Mouse (Mus musculus): Measurements from ENCODE around the gene Ggcx. TPM values are rescaled to one million over a fixed set of nuclear protein-coding genes. Genes with fewer than 3 reads are reported as not detected.

Gene Ggcx
- polyA plus RNA-seq, 1 experiment from 2014 or later: 15.8 TPM

- peaks cover 4% of the 10 kb centered on the region for H3K4me1 ChIP-seq (ENCODE audit: control insufficient read depth, insufficient read depth, low read depth, low read length)
- ATAC-seq: peak; percentile 24; the same call in 1 of the 2 replicates
- 0 out of 2 replicates have a peak overlapping the region, but pooled peaks have one; percentile 5 for H3K27ac ChIP-seq (ENCODE audit: low read depth, low read length)
- no peak overlapping the region for H3K4me2 ChIP-seq (ENCODE audit: low read length)
- 39% methylated on average over 5 of the region's 5 CpGs for WGBS
- H3K4me3 ChIP-seq (ENCODE audit: low read length): no peak overlapping the region
- H3K36me3 ChIP-seq (ENCODE audit: control insufficient read depth, insufficient read depth, low read length): peaks cover 43% of the 10 kb centered on the region
- H3K9ac ChIP-seq (ENCODE audit: low read depth, low read length): no peak overlapping the region
- H3K27me3 ChIP-seq (replicated peaks; ENCODE audit: control insufficient read depth, insufficient read depth, low read length): no peaks in the 10 kb centered on the region
- no peaks in the 10 kb centered on the region for H3K9me3 ChIP-seq (ENCODE audit: control insufficient read depth, low read length)
Measured at GRCm38 (mm10) chr6:72430989-72431921, 17.1 kb downstream of the Ggcx start.

DNA sequence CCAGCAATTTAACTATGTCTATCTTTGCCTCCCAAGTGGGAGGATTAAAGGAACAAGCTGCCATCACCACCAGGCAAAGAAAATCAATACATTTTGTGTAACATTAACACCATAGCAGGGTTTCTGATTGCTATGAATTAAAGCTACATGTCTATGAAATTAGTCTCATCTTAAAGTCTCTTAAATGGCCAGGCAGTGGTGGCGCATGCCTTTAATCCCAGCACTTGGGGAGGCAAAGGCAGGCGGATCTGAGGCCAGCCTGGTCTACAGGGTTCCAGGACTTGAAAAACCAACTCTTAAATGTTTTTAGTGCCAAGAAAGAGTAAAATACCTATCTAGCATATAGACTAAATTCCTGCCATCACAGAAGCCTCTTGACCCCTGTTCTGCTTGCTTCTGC lies 18.0 kb downstream of the Ggcx start:
- H3K4me1 ChIP-seq (ENCODE audit: control insufficient read depth, insufficient read depth, low read depth, low read length): peaks cover 12% of the 10 kb centered on the region
- 88% methylated on average over 2 of the region's 2 CpGs for WGBS
- H3K27me3 ChIP-seq (replicated peaks; ENCODE audit: control insufficient read depth, insufficient read depth, low read length): no peaks in the 10 kb centered on the region
- ATAC-seq: no peak
- H3K9ac ChIP-seq (ENCODE audit: low read depth, low read length): no peak overlapping the region
- no peak overlapping the region for H3K4me3 ChIP-seq (ENCODE audit: low read length)
- H3K9me3 ChIP-seq (ENCODE audit: control insufficient read depth, low read length): no peaks in the 10 kb centered on the region
- no peak overlapping the region for H3K4me2 ChIP-seq (ENCODE audit: low read length)
- no peak overlapping the region for H3K27ac ChIP-seq (ENCODE audit: low read depth, low read length)
- H3K36me3 ChIP-seq (ENCODE audit: control insufficient read depth, insufficient read depth, low read length): peaks cover 46% of the 10 kb centered on the region

DNA sequence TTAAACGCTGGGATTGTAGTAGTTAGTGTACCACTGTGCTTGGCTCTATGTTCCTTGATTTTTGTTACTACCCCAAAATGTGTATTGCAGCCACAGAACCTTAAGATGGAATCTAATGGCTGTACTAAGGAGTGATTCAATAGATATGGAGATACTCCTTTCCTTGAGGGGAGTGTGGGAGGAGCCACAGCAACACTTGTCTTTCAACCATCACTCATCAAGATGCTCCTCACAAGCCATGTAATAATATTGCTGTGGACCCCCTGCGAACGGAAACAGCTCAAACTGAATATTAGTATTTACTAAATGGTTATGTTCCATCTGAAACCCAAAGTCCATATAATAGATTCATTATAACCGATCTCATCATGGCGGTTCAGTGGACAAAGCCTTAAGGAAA lies 24.1 kb downstream of the Ggcx start:
- H3K4me3 ChIP-seq (ENCODE audit: low read length): peak overlapping the region; percentile 98
- peak overlapping the region; percentile 39; the same call in 1 of the 2 replicates for H3K27ac ChIP-seq (ENCODE audit: low read depth, low read length)
- H3K9me3 ChIP-seq (ENCODE audit: control insufficient read depth, low read length): no peaks in the 10 kb centered on the region
- ATAC-seq: no peak
- peaks cover 30% of the 10 kb centered on the region for H3K4me1 ChIP-seq (ENCODE audit: control insufficient read depth, insufficient read depth, low read depth, low read length)
- peak overlapping the region; percentile 72 for H3K4me2 ChIP-seq (ENCODE audit: low read length)
- H3K27me3 ChIP-seq (replicated peaks; ENCODE audit: control insufficient read depth, insufficient read depth, low read length): no peaks in the 10 kb centered on the region
- 1% methylated on average over 5 of the region's 5 CpGs for WGBS
- H3K36me3 ChIP-seq (ENCODE audit: control insufficient read depth, insufficient read depth, low read length): peaks cover 26% of the 10 kb centered on the region
- H3K9ac ChIP-seq (ENCODE audit: low read depth, low read length): peak overlapping the region; percentile 100

DNA sequence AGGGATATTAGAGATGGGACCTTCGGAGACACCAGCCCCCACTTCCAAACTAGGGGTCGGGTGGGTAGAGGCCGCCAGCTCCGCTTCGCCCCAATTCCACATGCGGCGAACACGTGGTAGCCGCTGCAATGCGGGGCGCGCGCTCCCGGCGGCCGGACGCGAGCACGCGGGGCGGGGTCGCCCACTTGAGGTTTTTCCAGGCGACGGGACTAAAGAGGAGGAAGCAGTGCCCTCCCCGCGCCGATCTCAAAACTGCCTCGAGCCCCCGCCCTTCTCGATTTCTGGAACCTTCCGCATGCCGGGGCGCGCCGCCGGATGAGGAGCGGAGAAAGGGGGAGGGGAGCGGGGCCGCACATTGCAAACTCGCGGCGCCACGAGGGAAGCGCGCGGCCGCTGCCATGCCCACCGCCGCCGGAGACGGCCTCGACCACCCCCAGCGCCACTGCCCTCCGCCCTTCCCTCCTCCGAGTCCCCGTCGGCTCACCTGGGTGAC lies 24.8 kb downstream of the Ggcx start:
- H3K9ac ChIP-seq (ENCODE audit: low read depth, low read length): peak overlapping the region; percentile 100
- peak overlapping the region; percentile 98 for H3K4me3 ChIP-seq (ENCODE audit: low read length)
- H3K27ac ChIP-seq (ENCODE audit: low read depth, low read length): peak overlapping the region; percentile 100
- no peaks in the 10 kb centered on the region for H3K27me3 ChIP-seq (replicated peaks; ENCODE audit: control insufficient read depth, insufficient read depth, low read length)
- WGBS: 0% methylated on average over 34 of the region's 57 CpGs
- H3K36me3 ChIP-seq (ENCODE audit: control insufficient read depth, insufficient read depth, low read length): peaks cover 26% of the 10 kb centered on the region
- H3K9me3 ChIP-seq (ENCODE audit: control insufficient read depth, low read length): no peaks in the 10 kb centered on the region
- peaks cover 30% of the 10 kb centered on the region for H3K4me1 ChIP-seq (ENCODE audit: control insufficient read depth, insufficient read depth, low read depth, low read length)
- peak overlapping the region; percentile 72 for H3K4me2 ChIP-seq (ENCODE audit: low read length)
- peak; percentile 35 for ATAC-seq

- Histone ChIP-seq H3K9me3 (ENCODE audit: control insufficient read depth, low read length) (no peaks in the 10 kb centered on the region), H3K27me3 (replicated peaks; ENCODE audit: control insufficient read depth, insufficient read depth, low read length) (no peaks in the 10 kb centered on the region), H3K9ac (ENCODE audit: low read depth, low read length) (peak within 1 kb of the TSS; percentile 100), H3K4me3 (ENCODE audit: low read length) (peak within 1 kb of the TSS; percentile 98), H3K4me1 (ENCODE audit: control insufficient read depth, insufficient read depth, low read depth, low read length) (peaks cover 30% of the 10 kb centered on the region), H3K27ac (ENCODE audit: low read depth, low read length) (peak within 1 kb of the TSS; percentile 100), H3K4me2 (ENCODE audit: low read length) (peak within 1 kb of the TSS; percentile 77), H3K36me3 (ENCODE audit: control insufficient read depth, insufficient read depth, low read length) (peaks cover 22% of the 10 kb centered on the region)
- peak; percentile 94 for ATAC-seq
- under 1% methylated on average over 66 of the region's 77 CpGs for WGBS
Measured at GRCm38 (mm10) chr6:72439355-72440185, 25.5 kb downstream of the Ggcx start, which contains the start of gene Mat2a. Mat2a (minus strand) TSS chr6:72439558.

GRCm38 (mm10) chr6:72440186-72440990 lies 26.3 kb downstream of the Ggcx start:
- ATAC-seq: no peak
- H3K9me3 ChIP-seq (ENCODE audit: control insufficient read depth, low read length): no peaks in the 10 kb centered on the region

GRCm38 (mm10) chr6:72442921-72443604 lies 29.0 kb downstream of the Ggcx start:
- Histone ChIP-seq H3K4me3 (ENCODE audit: low read length) (no peak overlapping the region), H3K27ac (ENCODE audit: low read depth, low read length) (no peak overlapping the region), H3K36me3 (ENCODE audit: control insufficient read depth, insufficient read depth, low read length) (no peaks in the 10 kb centered on the region), H3K4me2 (ENCODE audit: low read length) (no peak overlapping the region), H3K9me3 (ENCODE audit: control insufficient read depth, low read length) (no peaks in the 10 kb centered on the region), H3K9ac (ENCODE audit: low read depth, low read length) (no peak overlapping the region), H3K4me1 (ENCODE audit: control insufficient read depth, insufficient read depth, low read depth, low read length) (peaks cover 13% of the 10 kb centered on the region), H3K27me3 (replicated peaks; ENCODE audit: control insufficient read depth, insufficient read depth, low read length) (no peaks in the 10 kb centered on the region)
- WGBS: 82% methylated on average over 1 of the region's 1 CpGs
- ATAC-seq: no peak

More at GRCm38 (mm10) chr6:72440186-72440990, 26.3 kb downstream of the Ggcx start:
- Histone ChIP-seq H3K27ac (ENCODE audit: low read depth, low read length) (peak overlapping the region; percentile 100), H3K36me3 (ENCODE audit: control insufficient read depth, insufficient read depth, low read length) (peaks cover 13% of the 10 kb centered on the region), H3K4me1 (ENCODE audit: control insufficient read depth, insufficient read depth, low read depth, low read length) (peaks cover 26% of the 10 kb centered on the region), H3K27me3 (replicated peaks; ENCODE audit: control insufficient read depth, insufficient read depth, low read length) (no peaks in the 10 kb centered on the region), H3K9ac (ENCODE audit: low read depth, low read length) (peak overlapping the region; percentile 100), H3K4me2 (ENCODE audit: low read length) (peak overlapping the region; percentile 77), H3K4me3 (ENCODE audit: low read length) (peak overlapping the region; percentile 98)
- WGBS: 6% methylated on average over 17 of the region's 17 CpGs

GRCm38 (mm10) chr6:72445011-72445410 lies 30.9 kb downstream of the Ggcx start:
- H3K4me1 ChIP-seq (ENCODE audit: control insufficient read depth, insufficient read depth, low read depth, low read length): peaks cover 13% of the 10 kb centered on the region
- H3K36me3 ChIP-seq (ENCODE audit: control insufficient read depth, insufficient read depth, low read length): no peaks in the 10 kb centered on the region
- H3K27ac ChIP-seq (ENCODE audit: low read depth, low read length): no peak overlapping the region

More at GRCm38 (mm10) chr6:72445011-72445410, 30.9 kb downstream of the Ggcx start:
- Histone ChIP-seq H3K4me3 (ENCODE audit: low read length) (no peak overlapping the region), H3K9ac (ENCODE audit: low read depth, low read length) (no peak overlapping the region), H3K27me3 (replicated peaks; ENCODE audit: control insufficient read depth, insufficient read depth, low read length) (no peaks in the 10 kb centered on the region), H3K4me2 (ENCODE audit: low read length) (no peak overlapping the region), H3K9me3 (ENCODE audit: control insufficient read depth, low read length) (no peaks in the 10 kb centered on the region)
- ATAC-seq: no peak
